Mouse (Mus musculus) cerebellum, postnatal 10 days (tissue): Measurements from ENCODE around the gene Uqcr10.

ENCODE experiments used
- DNase-seq, 2 experiments: peaks; one replicate each; pipeline ENCODE4 v3.0.0; 2021; ENCODE audit warnings: mixed read lengths in 2 of 2

Uqcr10 gene

GRCm38 (mm10) chr11:4704072-4704964, at the start of gene Uqcr10, which contains the start of gene Zmat5:
Gene Uqcr10 (minus strand): TSS chr11:4704342.
Gene Zmat5 (plus strand): TSS chr11:4704678.
- peak; percentile 94 to 96 for DNase-seq

DNA sequence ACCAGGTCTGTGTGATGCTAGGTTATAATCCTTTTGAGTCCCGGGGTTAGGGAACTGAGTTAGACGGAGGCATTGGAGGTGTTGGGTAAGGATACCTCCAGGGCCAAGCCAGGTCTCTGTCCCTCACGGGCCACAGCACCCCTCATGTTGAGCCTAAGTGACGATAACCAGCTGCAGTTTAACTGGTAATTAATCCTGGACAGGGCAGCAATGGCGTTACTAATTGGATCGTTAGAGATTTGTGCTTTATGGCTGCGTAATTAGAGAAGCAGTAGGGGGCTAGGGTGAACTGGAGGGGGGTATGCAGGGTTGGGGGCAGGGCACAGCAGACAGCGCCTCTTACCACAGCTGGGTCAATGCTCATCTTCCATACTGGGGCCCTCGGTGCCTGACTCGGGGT, 48.7 kb upstream of the Uqcr10 start:
- DNase-seq = no peak

DNA sequence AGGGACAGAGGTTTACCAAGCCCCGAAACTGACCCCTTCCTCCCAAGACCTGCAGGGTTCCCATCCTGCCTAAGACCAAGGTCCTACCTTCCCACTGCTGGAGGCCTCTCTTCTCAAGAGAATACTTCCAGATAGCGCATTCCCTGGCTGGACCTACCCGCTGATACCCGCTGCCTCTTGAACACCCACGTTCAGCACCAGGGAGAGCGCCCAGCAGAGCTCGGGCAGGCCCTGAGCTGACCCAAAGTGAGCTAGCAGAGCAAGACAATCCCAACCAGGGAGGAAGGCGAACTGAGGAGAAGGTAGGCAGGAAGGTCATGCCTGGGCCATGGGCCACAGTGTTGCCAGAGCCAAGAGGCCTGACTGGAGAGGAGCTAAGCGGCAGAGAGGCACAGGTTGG, 46.1 kb upstream of the Uqcr10 start:
- DNase-seq = no peak

DNA sequence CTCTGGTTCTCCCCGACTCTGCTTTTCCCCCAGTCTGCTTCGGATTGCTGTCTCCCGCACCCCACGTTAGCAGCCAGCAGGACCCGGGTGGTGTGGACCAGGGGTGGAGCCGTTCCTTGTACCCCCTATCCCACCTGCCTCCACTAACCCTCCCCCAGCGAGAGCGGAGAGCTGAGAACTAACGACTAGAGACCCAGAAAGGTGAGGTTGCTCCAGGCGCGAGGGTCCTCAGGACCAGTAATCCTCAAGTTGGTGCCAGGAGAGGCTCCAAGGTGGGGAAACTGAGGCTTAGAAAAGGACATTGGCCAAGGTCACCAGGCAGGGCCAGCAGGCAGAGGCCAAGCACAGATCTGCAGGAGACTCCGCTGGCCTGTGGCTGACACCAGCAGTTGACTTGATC, 43.1 kb upstream of the Uqcr10 start:
- DNase-seq = no peak

DNA sequence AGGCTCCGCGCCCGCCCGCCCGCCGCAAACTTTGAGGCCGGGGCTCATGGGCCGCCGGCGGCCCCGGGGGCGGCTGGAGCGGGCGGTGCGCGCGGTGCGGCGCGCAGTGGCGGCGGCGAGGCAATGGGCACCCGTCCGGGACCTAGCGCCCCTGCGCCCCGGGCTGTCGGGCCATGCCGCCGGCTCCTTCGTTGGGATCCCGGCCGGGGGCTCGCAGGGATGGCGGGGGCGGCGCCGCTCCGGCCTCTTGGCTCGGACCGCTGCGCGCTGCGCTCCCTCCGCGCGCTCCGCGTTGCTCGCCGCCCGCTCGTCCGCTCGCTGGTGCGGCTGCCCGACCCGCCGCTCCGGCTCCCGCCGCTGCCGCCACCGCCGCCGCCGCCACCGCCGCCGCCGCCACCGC, 42.6 kb upstream of the Uqcr10 start, which contains the start of gene Cabp7:
TSS of gene Cabp7 (minus strand) at position 46 of the 400 bp plus-strand sequence.
- DNase-seq = peak in 1 of 2 experiments; percentile 39

DNA sequence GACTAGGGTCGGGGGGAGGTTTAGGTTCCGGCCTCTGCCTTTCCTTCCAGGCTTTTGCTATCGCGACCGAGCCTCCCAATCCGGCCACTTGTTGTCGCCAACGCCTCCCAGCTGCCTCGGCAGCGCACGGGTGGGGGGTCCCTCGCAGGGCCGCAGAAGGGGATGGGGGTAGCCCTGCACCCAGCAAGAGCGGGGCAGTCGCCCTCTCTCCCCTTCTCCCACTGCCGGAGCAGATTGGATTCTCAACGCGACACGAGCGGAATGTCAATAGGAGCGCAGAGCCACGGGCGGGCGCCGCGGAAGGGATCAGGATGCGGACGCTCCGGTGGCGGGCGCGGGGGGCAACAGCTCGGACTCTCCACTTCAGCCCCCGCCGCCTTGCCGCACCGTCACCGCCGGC, 41.8 kb upstream of the Uqcr10 start:
- DNase-seq = peak in 1 of 2 experiments; percentile 45

GRCm38 (mm10) chr11:4744691-4745090, 40.5 kb upstream of the Uqcr10 start:
- DNase-seq = no peak

GRCm38 (mm10) chr11:4740785-4741184, 36.6 kb upstream of the Uqcr10 start:
- no peak for DNase-seq

- no peak for DNase-seq
Measured at GRCm38 (mm10) chr11:4738719-4739118, 34.6 kb upstream of the Uqcr10 start.

GRCm38 (mm10) chr11:4737682-4738081, 33.5 kb upstream of the Uqcr10 start:
- peak; percentile 82 to 91 for DNase-seq

DNA sequence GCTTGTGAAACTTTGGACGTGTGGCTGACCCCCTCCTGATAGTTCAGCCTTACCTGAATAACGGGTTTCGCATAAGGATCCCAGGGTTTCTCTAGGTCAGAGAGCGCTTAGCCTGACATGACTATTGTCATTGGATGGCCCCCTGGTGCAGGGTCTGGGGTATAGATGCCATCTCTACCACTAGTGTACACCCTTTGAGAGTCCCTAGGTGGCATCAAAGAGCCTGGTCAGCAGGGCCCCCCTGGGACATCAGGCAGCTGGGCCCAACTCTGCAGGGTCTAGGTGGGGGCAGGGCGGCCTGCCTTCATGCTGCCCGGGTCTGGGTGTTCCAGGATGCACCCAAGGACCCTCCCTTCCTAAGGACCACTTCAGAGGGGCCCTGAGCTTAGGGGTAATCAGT, 32.2 kb upstream of the Uqcr10 start:
- DNase-seq = no peak

- peak in 1 of 2 experiments; percentile 55 for DNase-seq
Measured at GRCm38 (mm10) chr11:4734179-4734578, 30.0 kb upstream of the Uqcr10 start.

DNA sequence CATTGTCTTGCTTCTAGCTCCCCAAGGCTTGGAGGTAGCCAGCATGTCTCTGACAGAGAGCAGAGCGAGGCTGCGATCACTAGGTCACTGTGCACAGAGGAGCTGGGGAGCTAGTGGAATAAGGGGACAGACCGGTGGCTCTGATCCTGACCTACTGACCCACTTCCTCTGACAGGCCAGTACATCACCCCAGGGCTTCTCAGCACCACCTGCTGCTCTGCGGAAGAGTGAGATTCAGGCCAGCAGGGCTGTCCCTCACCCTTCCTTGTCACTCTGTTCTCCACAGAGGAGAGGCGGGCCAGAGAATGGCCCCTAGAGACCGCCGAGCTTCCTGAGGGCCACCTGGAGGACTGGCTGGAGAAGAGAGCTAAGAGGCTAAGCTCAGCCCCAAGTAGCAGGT, 27.6 kb upstream of the Uqcr10 start:
- no peak for DNase-seq

DNA sequence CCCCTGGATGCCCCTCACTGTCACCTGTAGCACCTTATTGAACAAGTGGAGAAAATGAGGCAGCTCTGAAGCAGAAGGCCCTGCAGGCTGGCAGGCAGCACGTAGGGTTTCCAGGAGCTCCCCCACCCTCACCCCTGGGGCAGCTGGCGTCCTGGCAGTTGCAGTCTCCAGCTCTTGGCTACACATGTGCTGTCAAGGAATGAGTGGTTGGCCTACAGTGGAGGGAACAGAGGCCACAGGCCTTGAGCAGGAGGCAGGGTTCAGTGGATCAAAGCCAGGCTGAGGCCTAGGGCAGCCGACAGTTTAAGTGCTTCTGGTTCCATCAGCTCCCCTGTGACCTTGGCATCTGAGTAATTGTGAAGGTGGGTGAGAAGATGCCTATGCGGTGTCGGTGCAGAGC, 26.8 kb upstream of the Uqcr10 start:
- DNase-seq = peak in 1 of 2 experiments; percentile 14

- peak in 1 of 2 experiments; percentile 9 for DNase-seq
Measured at GRCm38 (mm10) chr11:4730096-4730495, 26.0 kb upstream of the Uqcr10 start.

GRCm38 (mm10) chr11:4729603-4730002, 25.5 kb upstream of the Uqcr10 start:
- peak; percentile 33 to 47 for DNase-seq

- DNase-seq = peak in 1 of 2 experiments; percentile 26
Measured at GRCm38 (mm10) chr11:4721728-4722127, 17.6 kb upstream of the Uqcr10 start.

- DNase-seq = peak; percentile 71 to 77
Measured at GRCm38 (mm10) chr11:4720900-4721580, 16.9 kb upstream of the Uqcr10 start.

DNA sequence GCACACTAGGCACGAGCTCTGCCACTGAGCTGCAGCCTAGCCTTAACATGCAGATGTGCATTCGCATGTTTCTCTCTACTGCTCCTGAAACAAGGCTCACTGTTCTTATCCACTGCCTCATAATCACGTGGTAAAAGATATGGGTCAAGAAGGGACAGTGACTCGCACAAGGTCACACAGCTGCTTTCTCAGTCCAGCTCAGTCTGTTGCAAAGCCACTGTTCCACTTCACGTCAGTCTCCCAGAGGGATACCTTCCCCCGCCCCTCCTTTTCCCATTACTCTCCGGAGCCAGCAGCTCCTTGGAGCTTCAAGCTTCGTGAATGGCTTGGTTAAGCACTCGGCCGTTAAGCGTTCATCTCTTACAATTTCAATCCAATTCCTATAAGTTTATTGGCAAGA, 16.3 kb upstream of the Uqcr10 start:
- DNase-seq = peak in 1 of 2 experiments; percentile 36

- no peak for DNase-seq
Measured at GRCm38 (mm10) chr11:4719961-4720360, 15.8 kb upstream of the Uqcr10 start.

DNA sequence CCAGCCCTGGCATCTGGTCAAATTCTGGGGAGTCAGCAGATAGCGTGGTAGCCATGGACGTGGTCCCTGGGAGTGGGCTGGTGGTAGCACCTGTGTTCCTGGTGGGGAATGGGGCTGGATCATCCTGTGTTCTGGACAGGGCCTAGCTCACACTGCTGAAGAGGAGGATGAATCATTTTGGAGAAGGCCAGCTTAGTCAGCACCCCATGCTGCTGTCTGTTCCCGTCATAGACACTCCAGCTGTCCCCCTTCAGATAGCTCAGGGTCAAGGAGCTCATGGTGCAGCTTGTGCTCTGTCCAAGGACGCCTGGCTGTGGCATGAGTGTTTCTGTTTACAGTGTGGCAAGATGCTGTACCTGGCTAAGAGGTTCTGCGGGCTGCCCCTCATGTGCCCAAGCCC, 14.4 kb upstream of the Uqcr10 start:
- peak in 1 of 2 experiments; percentile 32 for DNase-seq

DNA sequence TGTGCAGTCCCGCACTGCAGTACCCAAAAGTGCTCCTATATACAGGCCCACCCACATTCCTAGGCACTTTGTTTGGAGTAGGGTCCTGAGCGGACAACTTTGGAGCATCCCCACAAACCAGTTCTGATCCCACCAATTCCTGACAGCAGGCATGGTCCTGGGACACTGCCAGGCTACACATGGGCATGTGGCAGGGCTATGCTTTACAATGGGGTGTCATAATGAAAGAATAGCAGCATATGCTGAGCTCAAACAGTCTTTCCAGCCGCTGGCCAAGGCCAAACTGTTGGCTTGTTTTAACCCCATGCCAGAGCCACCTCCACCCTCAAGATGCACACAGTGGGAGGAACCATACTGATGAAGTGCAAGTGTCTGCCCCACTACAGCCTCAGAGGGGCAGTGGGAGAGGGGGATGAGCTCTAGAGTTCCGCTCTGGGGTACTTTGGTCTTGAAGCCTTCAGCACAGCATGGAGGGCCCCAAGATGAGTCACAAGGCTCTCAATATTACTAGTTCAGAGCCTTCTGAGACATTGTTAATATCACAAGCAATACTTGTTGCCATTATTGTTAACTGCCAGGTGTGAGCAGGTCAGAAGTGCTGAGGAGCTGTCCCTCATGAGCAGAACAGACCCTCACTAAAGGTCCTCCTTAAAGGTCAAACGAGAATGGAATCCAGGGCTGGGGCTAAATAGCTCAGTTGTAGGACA, 12.5 kb upstream of the Uqcr10 start:
- DNase-seq = peak in 1 of 2 experiments; percentile 50

DNA sequence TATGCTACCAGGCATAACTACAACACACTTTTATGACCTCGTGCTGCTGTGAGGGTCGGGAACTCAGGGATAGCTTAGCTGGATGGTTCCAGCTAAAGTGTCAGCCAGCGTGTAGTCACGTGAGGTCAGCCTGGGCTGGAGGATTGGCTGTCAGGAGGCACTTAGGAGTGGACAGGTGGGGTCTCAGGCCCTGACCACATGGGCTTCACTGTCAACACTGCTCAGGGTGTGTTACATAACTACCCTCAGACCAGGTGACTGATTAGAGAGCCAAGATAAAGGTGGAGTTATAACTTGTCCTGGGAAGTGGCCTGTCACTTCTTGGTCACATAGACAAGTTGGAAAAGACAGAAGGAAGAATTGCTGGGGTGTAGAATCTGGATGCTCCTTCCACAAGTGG, 11.5 kb upstream of the Uqcr10 start:
- DNase-seq = no peak
